Mouse (Mus musculus): Measurements from ENCODE around the gene Lrrc1. TPM values are rescaled to one million over a fixed set of nuclear protein-coding genes. Genes with fewer than 3 reads are reported as not detected.

Lrrc1 gene
- polyA plus RNA-seq, 1 experiment from 2014 or later, result 7.4 TPM

GRCm38 (mm10) chr9:77483559-77483958 lies 61.1 kb downstream of the Lrrc1 start:
- H3K4me1 ChIP-seq (ENCODE audit: control insufficient read depth, insufficient read depth, low read length), result 0 out of 2 replicates have a peak, but pooled peaks cover 2% of the 10 kb centered on the region
- no peaks in the 10 kb centered on the region for H3K9me3 ChIP-seq (ENCODE audit: control insufficient read depth, low read length)
- no peak overlapping the region for H3K4me3 ChIP-seq (ENCODE audit: low read depth, low read length)
- no peaks in the 10 kb centered on the region for H3K27me3 ChIP-seq (ENCODE audit: control insufficient read depth, insufficient read depth, low read length)
- H3K27ac ChIP-seq (ENCODE audit: low read depth, low read length), result no peak overlapping the region
- no peak overlapping the region for H3K4me2 ChIP-seq (ENCODE audit: low read depth)
- no peak for ATAC-seq (ENCODE audit: insufficient read depth, low FRiP score, low TSS enrichment)
- H3K9ac ChIP-seq (ENCODE audit: low read length), result no peak overlapping the region
- 96% methylated on average over 3 of the region's 3 CpGs for WGBS
- DNase-seq (ENCODE audit: low spot score), result no peak
- H3K36me3 ChIP-seq (ENCODE audit: control insufficient read depth, insufficient read depth, low read length), result no peaks in the 10 kb centered on the region

DNA sequence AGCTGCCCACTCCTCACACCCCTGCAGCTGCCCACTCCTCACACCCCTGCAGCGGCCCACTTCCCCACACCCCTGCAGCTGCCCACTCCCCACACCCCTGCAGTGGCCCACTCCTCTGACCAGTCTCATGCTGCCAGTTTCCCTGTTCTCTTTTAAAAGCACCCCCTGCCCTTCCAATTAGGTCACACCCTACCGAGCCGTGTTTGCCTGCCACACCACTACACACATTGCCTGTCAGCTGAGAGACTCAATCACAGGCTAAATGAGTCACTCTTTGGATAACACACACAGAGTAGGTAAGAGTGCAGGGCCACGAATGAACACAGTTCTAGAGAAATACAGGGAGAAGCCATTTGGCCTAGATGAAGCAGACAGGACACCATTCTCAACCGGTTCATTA lies 62.4 kb downstream of the Lrrc1 start:
- Histone ChIP-seq H3K27ac (ENCODE audit: low read depth, low read length) (no peak overlapping the region), H3K27me3 (ENCODE audit: control insufficient read depth, insufficient read depth, low read length) (no peaks in the 10 kb centered on the region), H3K4me2 (ENCODE audit: low read depth) (no peak overlapping the region), H3K36me3 (ENCODE audit: control insufficient read depth, insufficient read depth, low read length) (no peaks in the 10 kb centered on the region), H3K9me3 (ENCODE audit: control insufficient read depth, low read length) (no peaks in the 10 kb centered on the region), H3K9ac (ENCODE audit: low read length) (no peak overlapping the region), H3K4me3 (ENCODE audit: low read depth, low read length) (no peak overlapping the region), H3K4me1 (ENCODE audit: control insufficient read depth, insufficient read depth, low read length) (0 out of 2 replicates have a peak, but pooled peaks cover 3% of the 10 kb centered on the region)
- ATAC-seq (ENCODE audit: insufficient read depth, low FRiP score, low TSS enrichment) (no peak), DNase-seq (ENCODE audit: low spot score) (no peak)
- WGBS, result 78% methylated on average over 5 of the region's 5 CpGs

DNA sequence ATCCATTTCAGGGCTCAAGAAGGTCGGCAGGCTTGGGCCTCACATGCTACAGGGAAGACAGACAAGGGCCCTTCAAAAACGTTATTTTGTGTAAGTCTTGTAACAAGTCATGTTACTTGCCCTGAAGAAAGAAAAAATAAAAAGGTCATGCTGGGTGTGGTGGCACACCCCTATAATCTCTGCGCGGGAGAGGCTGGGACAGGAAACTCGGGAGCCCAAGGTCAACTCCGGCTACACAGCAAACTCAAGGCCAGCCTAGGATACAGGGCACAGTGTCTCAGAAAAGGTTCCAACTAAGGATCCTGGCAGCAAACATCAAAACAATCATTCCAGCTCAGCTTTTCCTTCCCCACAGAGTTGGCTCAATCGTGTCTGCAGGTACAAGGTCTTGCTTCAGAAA lies 63.3 kb downstream of the Lrrc1 start:
- Histone ChIP-seq H3K4me1 (ENCODE audit: control insufficient read depth, insufficient read depth, low read length) (0 out of 2 replicates have a peak, but pooled peaks cover 3% of the 10 kb centered on the region), H3K9ac (ENCODE audit: low read length) (no peak overlapping the region), H3K4me2 (ENCODE audit: low read depth) (no peak overlapping the region), H3K27ac (ENCODE audit: low read depth, low read length) (no peak overlapping the region), H3K9me3 (ENCODE audit: control insufficient read depth, low read length) (no peaks in the 10 kb centered on the region), H3K27me3 (ENCODE audit: control insufficient read depth, insufficient read depth, low read length) (no peaks in the 10 kb centered on the region), H3K4me3 (ENCODE audit: low read depth, low read length) (no peak overlapping the region), H3K36me3 (ENCODE audit: control insufficient read depth, insufficient read depth, low read length) (no peaks in the 10 kb centered on the region)
- 77% methylated on average over 7 of the region's 7 CpGs for WGBS
- ATAC-seq (ENCODE audit: insufficient read depth, low FRiP score, low TSS enrichment) (no peak), DNase-seq (ENCODE audit: low spot score) (no peak)

- no peak overlapping the region for H3K4me3 ChIP-seq (ENCODE audit: low read depth, low read length)
- no peak overlapping the region for H3K4me2 ChIP-seq (ENCODE audit: low read depth)
- no peaks in the 10 kb centered on the region for H3K36me3 ChIP-seq (ENCODE audit: control insufficient read depth, insufficient read depth, low read length)
- no peaks in the 10 kb centered on the region for H3K9me3 ChIP-seq (ENCODE audit: control insufficient read depth, low read length)
- no peak for DNase-seq (ENCODE audit: low spot score)
- 0 out of 2 replicates have a peak, but pooled peaks cover 3% of the 10 kb centered on the region for H3K4me1 ChIP-seq (ENCODE audit: control insufficient read depth, insufficient read depth, low read length)
- no peaks in the 10 kb centered on the region for H3K27me3 ChIP-seq (ENCODE audit: control insufficient read depth, insufficient read depth, low read length)
- WGBS, result 82% methylated on average over 9 of the region's 9 CpGs
- H3K27ac ChIP-seq (ENCODE audit: low read depth, low read length), result no peak overlapping the region
- ATAC-seq (ENCODE audit: insufficient read depth, low FRiP score, low TSS enrichment), result no peak
- H3K9ac ChIP-seq (ENCODE audit: low read length), result no peak overlapping the region
These were observed 63.9 kb downstream of the Lrrc1 start for GRCm38 (mm10) chr9:77480574-77481319.

GRCm38 (mm10) chr9:77480001-77480400 lies 64.7 kb downstream of the Lrrc1 start:
- Histone ChIP-seq H3K27me3 (ENCODE audit: control insufficient read depth, insufficient read depth, low read length) (no peaks in the 10 kb centered on the region), H3K36me3 (ENCODE audit: control insufficient read depth, insufficient read depth, low read length) (no peaks in the 10 kb centered on the region), H3K4me3 (ENCODE audit: low read depth, low read length) (no peak overlapping the region), H3K9me3 (ENCODE audit: control insufficient read depth, low read length) (no peaks in the 10 kb centered on the region), H3K4me2 (ENCODE audit: low read depth) (no peak overlapping the region), H3K9ac (ENCODE audit: low read length) (no peak overlapping the region), H3K27ac (ENCODE audit: low read depth, low read length) (no peak overlapping the region), H3K4me1 (ENCODE audit: control insufficient read depth, insufficient read depth, low read length) (0 out of 2 replicates have a peak, but pooled peaks cover 3% of the 10 kb centered on the region)
- WGBS, result 82% methylated on average over 7 of the region's 7 CpGs
- DNase-seq (ENCODE audit: low spot score) (no peak), ATAC-seq (ENCODE audit: insufficient read depth, low FRiP score, low TSS enrichment) (no peak)

GRCm38 (mm10) chr9:77478166-77478920 lies 66.3 kb downstream of the Lrrc1 start:
- H3K9me3 ChIP-seq (ENCODE audit: control insufficient read depth, low read length), result no peaks in the 10 kb centered on the region
- no peak overlapping the region for H3K27ac ChIP-seq (ENCODE audit: low read depth, low read length)
- DNase-seq (ENCODE audit: low spot score), result no peak
- H3K4me1 ChIP-seq (ENCODE audit: control insufficient read depth, insufficient read depth, low read length), result 0 out of 2 replicates have a peak, but pooled peaks cover 3% of the 10 kb centered on the region
- H3K4me2 ChIP-seq (ENCODE audit: low read depth), result no peak overlapping the region
- WGBS, result 69% methylated on average over 10 of the region's 10 CpGs
- ATAC-seq (ENCODE audit: insufficient read depth, low FRiP score, low TSS enrichment), result no peak
- no peaks in the 10 kb centered on the region for H3K36me3 ChIP-seq (ENCODE audit: control insufficient read depth, insufficient read depth, low read length)
- H3K4me3 ChIP-seq (ENCODE audit: low read depth, low read length), result no peak overlapping the region
- H3K9ac ChIP-seq (ENCODE audit: low read length), result no peak overlapping the region
- no peaks in the 10 kb centered on the region for H3K27me3 ChIP-seq (ENCODE audit: control insufficient read depth, insufficient read depth, low read length)

- Histone ChIP-seq H3K27me3 (ENCODE audit: control insufficient read depth, insufficient read depth, low read length) (no peaks in the 10 kb centered on the region), H3K9ac (ENCODE audit: low read length) (no peak overlapping the region), H3K4me1 (ENCODE audit: control insufficient read depth, insufficient read depth, low read length) (0 out of 2 replicates have a peak, but pooled peaks cover 3% of the 10 kb centered on the region), H3K9me3 (ENCODE audit: control insufficient read depth, low read length) (no peaks in the 10 kb centered on the region), H3K4me2 (ENCODE audit: low read depth) (no peak overlapping the region), H3K36me3 (ENCODE audit: control insufficient read depth, insufficient read depth, low read length) (no peaks in the 10 kb centered on the region), H3K27ac (ENCODE audit: low read depth, low read length) (no peak overlapping the region), H3K4me3 (ENCODE audit: low read depth, low read length) (no peak overlapping the region)
- DNase-seq (ENCODE audit: low spot score) (no peak), ATAC-seq (ENCODE audit: insufficient read depth, low FRiP score, low TSS enrichment) (no peak)
- 90% methylated on average over 4 of the region's 4 CpGs for WGBS
These were observed 70.1 kb downstream of the Lrrc1 start for GRCm38 (mm10) chr9:77474535-77474934.

GRCm38 (mm10) chr9:77472557-77472956 lies 72.1 kb downstream of the Lrrc1 start:
- WGBS, result 72% methylated on average over 8 of the region's 8 CpGs
- Histone ChIP-seq H3K36me3 (ENCODE audit: control insufficient read depth, insufficient read depth, low read length) (no peaks in the 10 kb centered on the region), H3K4me1 (ENCODE audit: control insufficient read depth, insufficient read depth, low read length) (no peaks in the 10 kb centered on the region), H3K27ac (ENCODE audit: low read depth, low read length) (no peak overlapping the region), H3K4me3 (ENCODE audit: low read depth, low read length) (no peak overlapping the region), H3K4me2 (ENCODE audit: low read depth) (no peak overlapping the region), H3K27me3 (ENCODE audit: control insufficient read depth, insufficient read depth, low read length) (no peaks in the 10 kb centered on the region), H3K9ac (ENCODE audit: low read length) (no peak overlapping the region), H3K9me3 (ENCODE audit: control insufficient read depth, low read length) (no peaks in the 10 kb centered on the region)
- DNase-seq (ENCODE audit: low spot score) (no peak), ATAC-seq (ENCODE audit: insufficient read depth, low FRiP score, low TSS enrichment) (no peak)
